Mouse (Mus musculus) neutrophil, adult 83 days (primary cell): ENCODE measurements around the gene Adcyap1. TPM values are rescaled to one million over a fixed set of nuclear protein-coding genes. Genes with fewer than 3 reads are reported as not detected.

Experiments used
- total RNA-seq, 2 experiments: library from RNA; stranded (reverse); gene quantifications; one replicate each; pipeline ENCODE4 v1.2.4; 2023

Gene Adcyap1
- total RNA-seq = not detected

DNA sequence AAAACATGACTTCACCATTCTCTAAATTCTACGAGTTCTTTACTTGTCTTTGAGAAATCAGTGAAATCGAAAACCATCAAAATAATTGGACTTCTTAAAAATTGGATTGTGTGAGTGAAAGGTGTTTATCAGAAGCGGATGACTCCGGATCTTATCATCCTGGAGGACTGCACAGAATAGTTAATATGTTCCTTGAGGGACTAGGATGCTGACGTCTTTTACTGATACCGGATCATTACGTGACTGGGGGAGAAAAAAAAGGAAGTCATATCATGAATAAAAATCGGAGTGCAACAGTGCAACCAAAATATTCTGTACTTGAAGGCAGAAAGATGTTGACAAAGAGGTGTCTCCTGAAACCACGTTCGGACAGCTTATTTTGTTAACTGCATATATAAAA lies at the start of gene Adcyap1:
TSS of gene Adcyap1 (plus strand) at position 301 of the 400 bp plus-strand sequence.

